ENCODE assay signal across 8 mouse cellular contexts in genomic region chr7:143706697-143707438, GRCm38 (mm10). TPM values are rescaled to one million over a fixed set of nuclear protein-coding genes. Genes with fewer than 3 reads are reported as not detected.
A peak's percentile ranks its signal among the peaks of the same experiment; 100 is the strongest.
DNase-seq lines count a peak whose midpoint lies in the region; ATAC-seq and TF ChIP-seq lines count a peak whose summit lies in the region.

No protein-coding gene starts in this region.

- H3ac ChIP-seq in myocyte (ENCODE audit: control insufficient read depth, insufficient read length): no peak overlapping the region

- H3K9me3 ChIP-seq in embryonic facial prominence, embryonic 15.5 days (replicated peaks): no peaks in the 10 kb centered on the region
- no peaks in the 10 kb centered on the region for H3K9me3 ChIP-seq in kidney, embryonic 14.5 days (ENCODE audit: control insufficient read depth, low read length)
- no peaks in the 10 kb centered on the region for H3K9me3 ChIP-seq in limb, embryonic 14.5 days (ENCODE audit: control insufficient read depth, low read length)

- H3K27ac ChIP-seq in bone marrow, adult 2 months (ENCODE audit: control insufficient read depth, insufficient read depth, low read depth, low read length, poor library complexity): no peak overlapping the region
- H3K27ac ChIP-seq in embryonic facial prominence, embryonic 15.5 days (replicated peaks): no peak overlapping the region
- H3K27ac ChIP-seq in kidney, embryonic 14.5 days (ENCODE audit: low read depth, low read length): no peak overlapping the region
- H3K27ac ChIP-seq in limb, embryonic 14.5 days (replicated peaks; ENCODE audit: low read depth, low read length): no peak overlapping the region

- H3K27me3 ChIP-seq in embryonic facial prominence, embryonic 15.5 days: no peaks in the 10 kb centered on the region
- H3K27me3 ChIP-seq in kidney, embryonic 14.5 days (ENCODE audit: control insufficient read depth, insufficient read depth, low read length): no peaks in the 10 kb centered on the region
- H3K27me3 ChIP-seq in limb, embryonic 14.5 days (ENCODE audit: control insufficient read depth, insufficient read depth, low read length): no peaks in the 10 kb centered on the region
- H3K27me3 ChIP-seq in myocyte (ENCODE audit: control insufficient read depth, insufficient read depth, insufficient read length): no peaks in the 10 kb centered on the region

- H3K9ac ChIP-seq in embryonic facial prominence, embryonic 15.5 days: no peak overlapping the region
- no peak overlapping the region for H3K9ac ChIP-seq in kidney, embryonic 14.5 days (ENCODE audit: low read depth, low read length)
- H3K9ac ChIP-seq in limb, embryonic 14.5 days (ENCODE audit: low read depth, low read length, severe bottlenecking): no peak overlapping the region

- no peak for TF ChIP-seq POLR2A in bone marrow, adult 2 months (IDR thresholded peaks at IDR 0.05; ENCODE audit: borderline replicate concordance, control insufficient read depth, low read depth, low read length)
- TF ChIP-seq POLR2A in limb, embryonic 14.5 days (IDR thresholded peaks at IDR 0.05; ENCODE audit: borderline replicate concordance, extremely low read depth, insufficient read depth, insufficient read length): no peak
- no peak for TF ChIP-seq POLR2A in myocyte (IDR thresholded peaks at IDR 0.05; ENCODE audit: insufficient read length, low read depth)

- H3K4me1 ChIP-seq in bone marrow, adult 2 months (ENCODE audit: control insufficient read depth, insufficient read depth, low read length): no peaks in the 10 kb centered on the region
- no peaks in the 10 kb centered on the region for H3K4me1 ChIP-seq in embryonic facial prominence, embryonic 15.5 days
- H3K4me1 ChIP-seq in kidney, embryonic 14.5 days (ENCODE audit: control insufficient read depth, insufficient read depth, low read length): no peaks in the 10 kb centered on the region
- no peaks in the 10 kb centered on the region; the same call in 1 of the 2 replicates for H3K4me1 ChIP-seq in limb, embryonic 14.5 days (ENCODE audit: control insufficient read depth, insufficient read depth, low read length)

- peak; percentile 90 to 93 for DNase-seq in B cell, adult 2 months
- peak; percentile 82 to 93 for DNase-seq in heart, adult 9 months (ENCODE audit: low spot score in 2 of 2)
- DNase-seq in limb, embryonic 14.5 days (ENCODE audit: low spot score): peak; percentile 96
- peak; percentile 80 to 91 for DNase-seq in spleen, postnatal 4 days (ENCODE audit: low spot score in 2 of 2)

- WGBS in bone marrow, adult 2 months: 40% methylated on average over 7 of the region's 7 CpGs
- WGBS in embryonic facial prominence, embryonic 15.5 days: 30% methylated on average over 7 of the region's 7 CpGs
- 39% methylated on average over 7 of the region's 7 CpGs for WGBS in kidney, embryonic 14.5 days
- 42% methylated on average over 7 of the region's 7 CpGs for WGBS in limb, embryonic 14.5 days

- H3K4me3 ChIP-seq in bone marrow, adult 2 months (replicated peaks; ENCODE audit: control insufficient read depth, low read depth, low read length): no peak overlapping the region
- no peak overlapping the region for H3K4me3 ChIP-seq in embryonic facial prominence, embryonic 15.5 days (replicated peaks)
- H3K4me3 ChIP-seq in kidney, embryonic 14.5 days (ENCODE audit: low read length): no peak overlapping the region
- no peak overlapping the region for H3K4me3 ChIP-seq in limb, embryonic 14.5 days (replicated peaks; ENCODE audit: low read length)
- no peak overlapping the region for H3K4me3 ChIP-seq in myocyte

- ATAC-seq in embryonic facial prominence, embryonic 15.5 days (ENCODE audit: insufficient number of reproducible peaks, low FRiP score, low TSS enrichment, low read depth): peak; percentile 68
- peak; percentile 81 for ATAC-seq in kidney, embryonic 14.5 days (ENCODE audit: low FRiP score, low TSS enrichment)
- ATAC-seq in limb, embryonic 14.5 days (ENCODE audit: low FRiP score, low read depth): peak; percentile 84

- H3K4me2 ChIP-seq in embryonic facial prominence, embryonic 15.5 days (replicated peaks): no peak overlapping the region
- H3K4me2 ChIP-seq in kidney, embryonic 14.5 days (replicated peaks; ENCODE audit: low read depth, low read length): no peak overlapping the region
- no peak overlapping the region for H3K4me2 ChIP-seq in limb, embryonic 14.5 days (replicated peaks; ENCODE audit: low read depth, low read length, severe bottlenecking)
- no peak overlapping the region for H3K4me2 ChIP-seq in myocyte (ENCODE audit: low read depth)

- no peaks in the 10 kb centered on the region for H3K79me2 ChIP-seq in myocyte (ENCODE audit: control insufficient read depth, insufficient read depth)

- TF ChIP-seq CTCF in bone marrow, adult 2 months (IDR thresholded peaks at IDR 0.05; ENCODE audit: control insufficient read depth, insufficient read depth, low read length): peak; percentile 91

- H3K36me3 ChIP-seq in embryonic facial prominence, embryonic 15.5 days: peaks cover 87% of the 10 kb centered on the region
- H3K36me3 ChIP-seq in kidney, embryonic 14.5 days (ENCODE audit: control insufficient read depth, insufficient read depth, low read length): peaks cover 28% of the 10 kb centered on the region; the same call in 1 of the 2 replicates
- peaks cover 83% of the 10 kb centered on the region for H3K36me3 ChIP-seq in limb, embryonic 14.5 days (ENCODE audit: control insufficient read depth, insufficient read depth, low read length)
- H3K36me3 ChIP-seq in myocyte (ENCODE audit: control insufficient read depth, insufficient read depth): peaks cover 25% of the 10 kb centered on the region

TF ChIP-seq in myocyte, 11 proteins besides CTCF, POLR2A, EP300 and RAD21:
- TF ChIP-seq POLR2AphosphoS2 (IDR thresholded peaks at IDR 0.05; ENCODE audit: insufficient read length, low read depth): peak; percentile 45
- TF ChIP-seq E2F4 (IDR thresholded peaks at IDR 0.05; ENCODE audit: insufficient read depth): no peak

RNA-seq across cellular contexts. Expression of gene Tnfrsf23, which starts 21.2 kb away (rescaled TPM):
- polyA plus RNA-seq in bone marrow, adult 2 months (2011; ENCODE audit: insufficient read depth, insufficient read length, low replicate concordance, missing spikeins): 0.85 and 1.3 TPM in 2 replicates
- polyA plus RNA-seq in embryonic facial prominence, embryonic 15.5 days (2015; fragmentation: Nextera tagmentation; extraction: Ambion mirVana): 4.0 and 4.9 TPM in 2 replicates
- polyA plus RNA-seq in kidney, embryonic 14.5 days (2014; fragmentation: Nextera tagmentation; extraction: Ambion mirVana): 0.84 and 1.7 TPM in 2 replicates
- polyA plus RNA-seq in limb, embryonic 14.5 days (2012; rRNA removed): 5.5 TPM in 2 replicates
- 2.8 and 3.2 TPM in 2 replicates for polyA plus RNA-seq in limb, embryonic 14.5 days (2014; fragmentation: Nextera tagmentation; extraction: Ambion mirVana)
- polyA plus RNA-seq in myocyte (2012; fragmentation: generic; extraction: Trizol): 25.7 TPM

RNA-seq across cellular contexts. Expression of gene Osbpl5, which starts 49.9 kb away (rescaled TPM):
- 3.4 and 6.7 TPM in 2 replicates for polyA plus RNA-seq in bone marrow, adult 2 months (2011; ENCODE audit: insufficient read depth, insufficient read length, low replicate concordance, missing spikeins)
- 61.5 and 65.2 TPM in 2 replicates for polyA plus RNA-seq in embryonic facial prominence, embryonic 15.5 days (2015; fragmentation: Nextera tagmentation; extraction: Ambion mirVana)
- polyA plus RNA-seq in kidney, embryonic 14.5 days (2014; fragmentation: Nextera tagmentation; extraction: Ambion mirVana): 18.7 and 30.7 TPM in 2 replicates
- polyA plus RNA-seq in limb, embryonic 14.5 days (2012; rRNA removed): 60.4 and 70.7 TPM in 2 replicates
- 51.3 and 52.4 TPM in 2 replicates for polyA plus RNA-seq in limb, embryonic 14.5 days (2014; fragmentation: Nextera tagmentation; extraction: Ambion mirVana)
- polyA plus RNA-seq in myocyte (2012; fragmentation: generic; extraction: Trizol): 49.6 TPM

RNA-seq across cellular contexts. Expression of gene Tnfrsf22, which starts 57.4 kb away (rescaled TPM):
- polyA plus RNA-seq in bone marrow, adult 2 months (2011; ENCODE audit: insufficient read depth, insufficient read length, low replicate concordance, missing spikeins): 0.57 TPM in 1 of 2 replicates, not detected in the other
- polyA plus RNA-seq in embryonic facial prominence, embryonic 15.5 days (2015; fragmentation: Nextera tagmentation; extraction: Ambion mirVana): 9.0 and 11.1 TPM in 2 replicates
- polyA plus RNA-seq in kidney, embryonic 14.5 days (2014; fragmentation: Nextera tagmentation; extraction: Ambion mirVana): 15.1 and 15.7 TPM in 2 replicates
- 20.5 and 24.4 TPM in 2 replicates for polyA plus RNA-seq in limb, embryonic 14.5 days (2012; rRNA removed)
- 10.7 and 13.0 TPM in 2 replicates for polyA plus RNA-seq in limb, embryonic 14.5 days (2014; fragmentation: Nextera tagmentation; extraction: Ambion mirVana)
- polyA plus RNA-seq in myocyte (2012; fragmentation: generic; extraction: Trizol): 15.5 TPM

RNA-seq across cellular contexts. Expression of gene Mrgprg, which starts 59.9 kb away (rescaled TPM):
- polyA plus RNA-seq in bone marrow, adult 2 months (2011; ENCODE audit: insufficient read depth, insufficient read length, low replicate concordance, missing spikeins): not detected in 2 replicates
- polyA plus RNA-seq in embryonic facial prominence, embryonic 15.5 days (2015; fragmentation: Nextera tagmentation; extraction: Ambion mirVana): not detected in 2 replicates
- polyA plus RNA-seq in kidney, embryonic 14.5 days (2014; fragmentation: Nextera tagmentation; extraction: Ambion mirVana): not detected in 2 replicates
- not detected in 2 replicates for polyA plus RNA-seq in limb, embryonic 14.5 days (2012; rRNA removed)
- not detected in 2 replicates for polyA plus RNA-seq in limb, embryonic 14.5 days (2014; fragmentation: Nextera tagmentation; extraction: Ambion mirVana)
- polyA plus RNA-seq in myocyte (2012; fragmentation: generic; extraction: Trizol): not detected
